Mouse (Mus musculus) G1E (cell line): ENCODE results near the gene Nav1.

Experiments
- CTCF ChIP-seq: IDR thresholded peaks from 2 replicates; pipeline ENCODE4 v1.5.1; 2012; ENCODE audit warnings: low read depth, low read length, inconsistent platforms, mixed read lengths
- GATA1 ChIP-seq: IDR thresholded peaks from 2 replicates; pipeline ENCODE4 v1.6.1; 2012; ENCODE audit warnings: borderline replicate concordance, low read length, inconsistent platforms, mixed read lengths
- TAL1 ChIP-seq: conservative IDR thresholded peaks from 2 replicates; pipeline ENCODE4 v1.6.1; 2012; ENCODE audit warnings: low read depth, low read length, inconsistent platforms, mixed read lengths

GRCm38 (mm10) chr1:135480815-135481214 lies 126.3 kb downstream of the Nav1 start:
- TF ChIP-seq GATA1 (no peak), CTCF (no peak), TAL1 (no peak)
